Mouse (Mus musculus) brain, embryonic 14.5 days (tissue): ENCODE data around the gene Vwa3a. TPM values are rescaled to one million over a fixed set of nuclear protein-coding genes. Genes with fewer than 3 reads are reported as not detected.
A peak's percentile ranks its signal among the peaks of the same experiment; 100 is the strongest.

ENCODE experiments used
- DNase-seq: peaks from one replicate; pipeline ENCODE4 v3.0.0-alpha.2; 2011; ENCODE audit warnings: low read depth
- CTCF ChIP-seq: fragments of 200-500 bp; IDR thresholded peaks from 2 replicates; pipeline ENCODE4 v1.5.1; 2012; ENCODE audit warnings: inconsistent platforms, mild to moderate bottlenecking, moderate library complexity, borderline replicate concordance; ENCODE audit not compliant: insufficient read depth, insufficient read length; ENCODE audit errors: extremely low read depth
- POLR2A ChIP-seq: fragments of 200-500 bp; IDR thresholded peaks from 2 replicates; pipeline ENCODE4 v1.6.1; 2012; ENCODE audit warnings: mild to moderate bottlenecking, inconsistent platforms, borderline replicate concordance; ENCODE audit not compliant: poor library complexity, insufficient read depth, insufficient read length, severe bottlenecking; ENCODE audit errors: extremely low read depth
- polyA plus RNA-seq: library from polyadenylated mRNA; depleted of rRNA; stranded (reverse); fragments of >200 nt; gene quantifications from 2 replicates; pipeline ENCODE4 v1.2.3, GENCODE M21; 2012; rRNA removed

Vwa3a gene
- polyA plus RNA-seq, 1 experiment, result 3.0 TPM

DNA sequence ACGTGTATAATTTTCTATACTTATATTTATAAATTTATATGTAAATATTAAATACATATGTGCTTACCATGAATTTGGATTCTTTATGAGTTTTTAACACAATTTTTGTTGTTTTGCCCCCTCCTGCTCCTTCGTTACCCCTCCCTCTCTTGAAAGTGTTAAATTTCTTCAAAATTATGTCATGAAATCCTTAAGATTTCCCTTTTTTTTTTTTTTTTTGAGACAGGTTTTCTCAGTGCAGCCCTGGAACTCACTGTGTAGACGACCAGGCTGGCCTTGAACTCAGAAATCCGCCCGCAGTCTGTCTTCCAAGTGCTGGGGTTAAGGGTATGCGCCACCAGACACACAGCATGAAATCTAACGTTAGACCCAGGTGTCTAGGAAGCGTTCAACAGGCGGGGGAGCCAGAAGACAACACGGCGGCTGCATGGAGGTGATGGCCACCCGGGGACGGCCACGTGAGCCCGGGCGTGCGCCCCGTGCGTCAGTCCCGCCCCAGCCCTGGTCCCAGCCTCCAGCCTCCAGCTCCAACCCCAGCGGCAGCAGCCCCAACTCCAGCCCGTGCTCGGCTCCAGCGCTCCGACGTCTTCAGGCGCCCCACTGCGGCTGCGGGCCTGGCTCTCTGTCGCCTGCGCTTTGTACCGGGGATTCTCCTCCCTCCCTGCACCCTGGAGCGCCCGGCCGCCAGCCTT lies 103.4 kb downstream of the Vwa3a start, which contains the start of gene Eef2k:
TSS of gene Eef2k (plus strand) at position 487 of the 692 bp plus-strand sequence.
- TF ChIP-seq POLR2A (peak; percentile 36; the same call in 1 of the 2 replicates), CTCF (no peak; the same call in 1 of the 2 replicates)
- peak; percentile 93 for DNase-seq

DNA sequence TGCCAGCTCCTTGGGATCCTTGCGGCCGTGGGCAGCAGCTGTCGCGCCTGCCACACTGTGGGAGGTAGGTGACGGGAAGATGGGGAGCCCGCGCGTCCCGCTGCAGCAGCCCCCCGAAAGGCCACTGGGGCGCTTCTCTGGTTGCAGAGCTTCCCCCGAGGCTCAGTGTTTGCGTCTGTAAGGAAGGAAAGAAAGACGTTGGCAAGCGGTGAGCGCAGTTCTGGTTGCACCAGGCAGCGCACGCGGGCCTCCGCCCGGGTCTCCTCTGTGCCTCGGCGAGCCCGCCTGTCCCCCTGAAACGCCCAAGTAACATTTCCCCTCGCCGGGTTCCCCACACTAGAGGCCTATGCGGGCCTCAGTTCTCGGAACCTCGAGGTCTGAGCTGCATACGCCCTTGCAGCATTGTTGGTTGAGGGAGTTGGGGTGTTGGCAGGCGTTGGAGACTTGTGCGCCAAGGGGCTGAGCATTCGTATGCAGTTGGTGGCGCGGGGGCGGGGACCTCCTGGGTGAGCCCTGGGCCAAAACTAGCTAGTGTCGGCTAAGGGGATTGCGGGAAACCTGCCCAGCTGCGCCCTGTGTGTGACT lies 104.0 kb downstream of the Vwa3a start:
- TF ChIP-seq CTCF (no peak), POLR2A (no peak)
- peak; percentile 95 for DNase-seq

DNA sequence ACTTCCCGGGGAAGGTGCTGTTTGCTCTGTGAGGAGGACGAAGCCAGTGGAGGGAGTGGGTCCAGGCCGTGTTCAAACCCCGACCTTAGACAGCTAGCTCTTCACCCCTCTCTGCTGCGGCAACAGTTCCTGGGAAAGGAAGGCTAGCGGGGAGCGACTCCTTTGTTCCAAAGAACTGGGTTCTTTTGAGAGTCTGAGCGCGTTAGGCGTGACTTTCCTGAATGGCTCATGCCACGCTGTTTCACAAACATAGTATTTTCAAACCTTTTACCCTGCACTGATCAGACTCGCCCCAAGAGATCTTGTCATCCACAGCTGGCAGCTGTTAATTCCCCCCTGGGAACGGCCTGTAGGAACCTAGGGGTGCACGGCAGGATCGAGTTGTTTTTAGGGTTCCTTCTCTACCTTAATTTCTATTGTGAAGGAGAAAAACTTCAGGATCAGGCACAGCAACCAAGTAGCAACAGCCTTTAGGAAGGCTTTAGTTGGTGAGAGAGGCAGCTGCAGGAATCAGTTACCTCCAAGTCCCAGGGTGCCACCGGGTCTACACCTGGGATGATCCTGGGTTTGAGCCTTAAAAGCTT lies 104.8 kb downstream of the Vwa3a start:
- TF ChIP-seq CTCF, result no peak
- no peak for TF ChIP-seq POLR2A
- peak; percentile 55 for DNase-seq

DNA sequence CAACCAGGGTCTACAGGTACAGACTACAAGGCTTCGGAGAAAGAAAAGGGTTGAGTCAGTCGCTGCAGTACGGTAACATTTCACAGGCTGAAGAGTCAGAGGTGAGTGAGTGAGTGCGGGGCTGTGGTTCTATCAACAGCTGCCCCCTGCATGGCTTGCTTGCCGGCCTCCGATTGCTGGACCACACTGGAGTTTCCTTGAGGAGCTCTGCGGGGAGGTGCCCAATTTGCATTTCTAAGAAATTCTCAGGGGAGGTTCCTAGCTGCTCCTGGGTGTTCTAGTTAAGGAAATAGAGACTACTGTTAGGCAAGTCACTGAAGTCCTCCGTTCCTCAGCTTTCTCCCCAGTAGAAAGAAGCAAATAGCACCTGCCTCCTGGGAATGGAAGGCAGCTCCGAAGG lies 105.6 kb downstream of the Vwa3a start:
- TF ChIP-seq CTCF, result no peak
- TF ChIP-seq POLR2A, result no peak
- DNase-seq, result peak; percentile 33

DNA sequence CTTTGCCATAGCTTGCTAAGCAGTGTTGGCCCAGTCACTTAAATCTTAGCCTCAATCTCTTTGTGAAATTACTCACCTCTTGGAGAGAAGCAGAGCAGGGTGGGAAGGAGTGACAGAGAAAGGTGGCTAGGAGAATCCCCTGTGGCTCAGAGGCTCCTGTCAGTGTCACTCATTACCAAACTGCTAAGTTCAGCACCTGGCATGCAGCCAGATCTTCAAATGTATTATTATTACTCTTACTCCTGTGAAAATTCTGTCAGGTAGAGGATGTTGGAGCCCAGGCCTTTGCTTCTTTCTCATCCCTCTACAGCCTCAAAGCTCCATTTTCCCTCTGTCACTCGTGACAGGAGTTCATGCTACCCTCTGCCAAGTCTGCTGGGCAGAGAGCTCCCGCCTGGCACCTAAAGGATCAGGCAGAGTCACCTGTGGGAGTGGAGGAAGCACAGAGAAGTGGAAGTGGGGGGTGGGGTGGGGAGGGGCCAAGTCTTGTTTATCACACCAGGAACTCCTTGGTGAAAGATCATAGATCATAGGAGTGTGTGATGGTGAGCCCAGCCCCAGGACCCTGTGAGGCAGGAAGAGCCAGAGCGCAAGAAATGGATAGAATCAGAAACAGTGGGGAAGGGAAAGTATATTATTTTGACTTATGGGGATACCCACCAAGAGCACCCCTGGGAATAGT lies 109.9 kb downstream of the Vwa3a start:
- TF ChIP-seq CTCF (no peak), POLR2A (no peak)
- DNase-seq, result no peak

DNA sequence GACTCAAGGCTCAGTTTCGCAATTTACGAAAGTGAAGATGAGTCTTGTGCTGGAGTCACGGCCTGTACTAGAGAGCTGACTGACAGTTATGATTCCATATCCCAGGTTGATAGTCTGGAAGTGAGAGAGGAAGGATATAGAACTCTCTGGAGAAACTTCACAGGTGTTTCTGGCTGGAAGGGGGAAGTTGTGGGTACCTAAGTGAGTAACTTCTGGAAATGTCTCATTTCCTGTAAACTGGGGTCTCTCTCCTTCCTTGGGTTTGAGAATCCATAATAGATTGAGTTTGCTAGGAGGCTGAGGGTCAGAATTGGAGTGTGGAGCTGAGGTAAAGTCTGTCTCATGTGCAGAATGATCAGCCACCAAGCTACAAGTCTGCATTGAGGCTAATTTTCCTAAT lies 111.0 kb downstream of the Vwa3a start:
- TF ChIP-seq POLR2A (no peak), CTCF (no peak)
- no peak for DNase-seq

Other genes with a start within 250 kb of the Vwa3a start
- gene Uqcrc2, start 104.1 kb upstream of the Vwa3a start, polyA plus RNA-seq, result 154 and 174 TPM in 2 replicates
- 0.25 and 0.30 TPM in 2 replicates for gene Pdzd9, start 69.0 kb upstream of the Vwa3a start, polyA plus RNA-seq
- gene Mosmo, start 61.7 kb upstream of the Vwa3a start, polyA plus RNA-seq, result 26.8 and 27.8 TPM in 2 replicates
- 0.26 and 0.37 TPM in 2 replicates for gene Gm5737, start 73.0 kb downstream of the Vwa3a start, polyA plus RNA-seq
- 31.6 and 34.6 TPM in 2 replicates for gene Eef2k, start 103.5 kb downstream of the Vwa3a start, polyA plus RNA-seq
- 26.3 and 28.9 TPM in 2 replicates for gene Polr3e, start 178.4 kb downstream of the Vwa3a start, polyA plus RNA-seq
- gene Cdr2, start 243.0 kb downstream of the Vwa3a start, polyA plus RNA-seq, result 27.4 and 37.4 TPM in 2 replicates
- gene Mfsd13b, start 243.2 kb downstream of the Vwa3a start, polyA plus RNA-seq, result 0.15 and 0.22 TPM in 2 replicates